Mouse (Mus musculus) liver, embryonic 13.5 days (tissue): ENCODE results near the gene Gss. TPM values are rescaled to one million over a fixed set of nuclear protein-coding genes. Genes with fewer than 3 reads are reported as not detected.

Experiments
- ATAC-seq: fragments of 200-750 bp; cut with Nextera tagmentation; 2 replicates; pipeline ENCODE4 v1.8.0; 2017; ENCODE audit warnings: low read depth, mild to moderate bottlenecking, moderate number of reproducible peaks, moderate library complexity
- DNase-seq: peaks from one replicate; pipeline ENCODE4 v3.0.0; 2022
- H3K27ac ChIP-seq: fragments of 300-500 bp; sonication (generic); 2 replicates; pipeline ENCODE4 v1.5.1; 2015; ENCODE audit warnings: moderate library complexity, mild to moderate bottlenecking, inconsistent platforms
- H3K27me3 ChIP-seq: fragments of 300-500 bp; sonication (generic); 2 replicates; pipeline ENCODE4 v1.6.1; 2015; ENCODE audit warnings: mild to moderate bottlenecking, inconsistent platforms
- H3K36me3 ChIP-seq: fragments of 300-500 bp; sonication (generic); 2 replicates; pipeline ENCODE4 v1.6.1; 2015; ENCODE audit warnings: mild to moderate bottlenecking, inconsistent platforms
- H3K4me1 ChIP-seq: fragments of 300-500 bp; sonication (generic); replicated peaks from 2 replicates; pipeline ENCODE4 v1.6.1; 2015; ENCODE audit warnings: inconsistent platforms
- H3K4me2 ChIP-seq: fragments of 300-500 bp; sonication (generic); 2 replicates; pipeline ENCODE4 v1.6.1; 2015; ENCODE audit warnings: inconsistent platforms, mild to moderate bottlenecking, moderate library complexity
- H3K4me3 ChIP-seq: fragments of 300-500 bp; sonication (generic); replicated peaks from 2 replicates; pipeline ENCODE4 v1.5.1; 2015; ENCODE audit warnings: mild to moderate bottlenecking, inconsistent platforms
- H3K9ac ChIP-seq: fragments of 300-500 bp; sonication (generic); 2 replicates; pipeline ENCODE4 v1.6.1; 2015; ENCODE audit warnings: mild to moderate bottlenecking, inconsistent platforms
- H3K9me3 ChIP-seq: fragments of 300-500 bp; sonication (generic); replicated peaks from 2 replicates; pipeline ENCODE4 v1.6.1; 2016; ENCODE audit warnings: inconsistent platforms
- WGBS: fragments of 180-500 bp; shearing (Covaris S2); methylation state at CpG from one replicate; pipeline ENCODE4 v1.1.7; 2015; ENCODE audit not compliant: insufficient replicate concordance; 5-methylcytosine and 5-hydroxymethylcytosine counted together
- polyA plus RNA-seq: library from polyadenylated mRNA; unstranded; fragments of >200 nt; fragmentation: Nextera tagmentation; extraction: Ambion mirVana; gene quantifications from 2 replicates; pipeline ENCODE4 v1.2.1, GENCODE M21; 2015

Gss gene
- polyA plus RNA-seq, 1 experiment from 2014 or later, result 67.3 TPM

DNA sequence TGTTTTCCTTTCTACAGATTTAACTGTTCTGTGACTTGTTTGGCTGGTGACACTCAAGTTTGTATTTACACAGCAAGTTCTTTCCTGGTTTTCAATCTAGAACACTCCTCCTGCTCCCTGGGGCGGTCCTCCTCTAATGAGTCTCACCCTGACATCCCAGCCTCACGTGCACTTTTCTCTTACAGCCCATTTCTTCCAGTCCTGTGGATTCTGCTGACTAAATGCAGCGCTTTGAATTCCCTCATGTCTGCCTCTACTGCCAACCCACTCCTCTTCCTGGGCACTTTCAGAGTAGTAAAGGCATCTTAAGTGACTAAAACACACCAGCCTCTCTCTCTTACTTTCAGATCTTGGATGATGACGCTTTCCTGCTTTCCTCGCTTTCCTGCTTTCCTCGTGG, 934 bp downstream of the Gss start:
- DNase-seq, result no peak
- Histone ChIP-seq H3K9me3 (no peaks in the 10 kb centered on the region), H3K4me3 (peak overlapping the region; percentile 81), H3K4me2 (peak overlapping the region; percentile 89), H3K4me1 (peaks cover 76% of the 10 kb centered on the region), H3K36me3 (peaks cover 20% of the 10 kb centered on the region), H3K27me3 (no peaks in the 10 kb centered on the region), H3K9ac (peak overlapping the region; percentile 88), H3K27ac (peak overlapping the region; percentile 87)
- 12% methylated on average over 6 of the region's 6 CpGs for WGBS
- ATAC-seq, result no peak

- Histone ChIP-seq H3K27ac (peak overlapping the region; percentile 87), H3K4me2 (peak overlapping the region; percentile 89), H3K4me1 (peaks cover 70% of the 10 kb centered on the region), H3K27me3 (no peaks in the 10 kb centered on the region), H3K36me3 (peaks cover 27% of the 10 kb centered on the region), H3K4me3 (peak overlapping the region; percentile 81), H3K9ac (peak overlapping the region; percentile 88), H3K9me3 (no peaks in the 10 kb centered on the region)
- DNase-seq, result no peak
- 89% methylated on average over 2 of the region's 2 CpGs for WGBS
- peak; percentile 35 for ATAC-seq
These were observed 1.7 kb downstream of the Gss start for GRCm38 (mm10) chr2:155590876-155591275.

- Histone ChIP-seq H3K27me3 (no peaks in the 10 kb centered on the region), H3K4me2 (peak overlapping the region; percentile 26), H3K27ac (peak overlapping the region; percentile 87), H3K4me3 (no peak overlapping the region), H3K36me3 (peaks cover 35% of the 10 kb centered on the region), H3K9me3 (no peaks in the 10 kb centered on the region), H3K4me1 (peaks cover 66% of the 10 kb centered on the region), H3K9ac (peak overlapping the region; percentile 41)
- ATAC-seq, result no peak
- no peak for DNase-seq
- whole genome bisulfite sequencing, result 71% methylated on average over 6 of the region's 6 CpGs
These were observed 3.1 kb downstream of the Gss start for GRCm38 (mm10) chr2:155589521-155589920.

GRCm38 (mm10) chr2:155588136-155588535, 4.5 kb downstream of the Gss start:
- 73% methylated on average over 3 of the region's 3 CpGs for WGBS
- DNase-seq, result no peak
- Histone ChIP-seq H3K9ac (no peak overlapping the region), H3K4me3 (no peak overlapping the region), H3K9me3 (no peaks in the 10 kb centered on the region), H3K27ac (no peak overlapping the region), H3K36me3 (peaks cover 35% of the 10 kb centered on the region), H3K4me2 (no peak overlapping the region), H3K27me3 (no peaks in the 10 kb centered on the region), H3K4me1 (peaks cover 52% of the 10 kb centered on the region)
- no peak for ATAC-seq

DNA sequence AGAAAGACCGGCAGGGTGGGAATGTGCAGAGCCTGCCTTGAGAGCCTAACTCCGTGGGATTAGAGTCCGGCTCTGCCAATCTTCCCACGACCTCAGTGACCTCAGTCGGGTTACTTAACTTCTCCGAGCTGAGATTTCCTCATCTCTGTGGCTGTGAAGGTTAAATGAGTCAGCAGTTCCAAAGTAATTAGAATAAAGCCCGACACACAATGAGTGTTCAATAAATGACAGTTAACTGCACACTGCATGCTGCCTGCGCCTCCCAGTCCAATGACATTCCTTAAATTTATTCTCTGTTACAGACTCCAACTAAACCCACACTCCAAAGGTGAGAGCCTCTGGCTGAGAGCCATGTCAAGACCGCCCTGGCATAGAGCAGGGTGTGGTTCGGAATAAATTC, 7.1 kb downstream of the Gss start:
- WGBS, result 57% methylated on average over 10 of the region's 10 CpGs
- no peak; the same call in 1 of the 2 replicates for ATAC-seq
- H3K27ac ChIP-seq, result peak overlapping the region; percentile 43; the same call in 1 of the 2 replicates

DNA sequence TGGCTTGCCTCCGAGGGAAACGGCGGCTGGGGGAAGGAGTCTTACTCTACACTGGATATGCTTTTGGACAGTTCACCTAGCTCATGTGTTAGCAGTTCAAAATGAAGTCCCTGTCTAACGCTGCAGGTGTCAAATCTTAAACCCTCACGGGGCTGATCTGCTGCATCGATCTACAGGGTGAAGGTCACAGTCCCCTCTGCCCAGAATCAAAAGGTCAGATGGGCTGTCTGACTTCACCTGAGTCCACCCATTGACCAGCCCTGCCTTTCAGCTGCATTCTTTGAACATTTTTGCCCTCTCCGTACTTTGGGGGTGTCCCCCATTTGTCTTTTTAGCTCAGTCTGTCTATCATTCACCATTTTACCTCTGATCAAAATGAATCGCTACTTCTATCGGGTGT, 7.5 kb downstream of the Gss start:
- no peaks in the 10 kb centered on the region for H3K27me3 ChIP-seq
- H3K9me3 ChIP-seq, result no peaks in the 10 kb centered on the region
- 85% methylated on average over 9 of the region's 9 CpGs for WGBS
- DNase-seq, result no peak
- peaks cover 28% of the 10 kb centered on the region for H3K4me1 ChIP-seq
- peak overlapping the region; percentile 43 for H3K27ac ChIP-seq
- no peak overlapping the region for H3K4me3 ChIP-seq
- H3K9ac ChIP-seq, result no peak overlapping the region
- 0 out of 2 replicates have a peak overlapping the region, but pooled peaks have one; percentile 2 for H3K4me2 ChIP-seq
- peak; percentile 24; the same call in 1 of the 2 replicates for ATAC-seq
- H3K36me3 ChIP-seq, result peaks cover 57% of the 10 kb centered on the region

More for the DNA sequence above, 7.1 kb downstream of the Gss start:
- Histone ChIP-seq H3K4me1 (peaks cover 32% of the 10 kb centered on the region), H3K27me3 (no peaks in the 10 kb centered on the region), H3K36me3 (peaks cover 57% of the 10 kb centered on the region), H3K9me3 (no peaks in the 10 kb centered on the region), H3K4me2 (0 out of 2 replicates have a peak overlapping the region, but pooled peaks have one; percentile 2), H3K4me3 (no peak overlapping the region), H3K9ac (no peak overlapping the region)
- no peak for DNase-seq

- ATAC-seq (no peak), DNase-seq (peak; percentile 34)
- H3K4me2 ChIP-seq, result no peak overlapping the region
These were observed 8.6 kb downstream of the Gss start for GRCm38 (mm10) chr2:155583927-155584530.

DNA sequence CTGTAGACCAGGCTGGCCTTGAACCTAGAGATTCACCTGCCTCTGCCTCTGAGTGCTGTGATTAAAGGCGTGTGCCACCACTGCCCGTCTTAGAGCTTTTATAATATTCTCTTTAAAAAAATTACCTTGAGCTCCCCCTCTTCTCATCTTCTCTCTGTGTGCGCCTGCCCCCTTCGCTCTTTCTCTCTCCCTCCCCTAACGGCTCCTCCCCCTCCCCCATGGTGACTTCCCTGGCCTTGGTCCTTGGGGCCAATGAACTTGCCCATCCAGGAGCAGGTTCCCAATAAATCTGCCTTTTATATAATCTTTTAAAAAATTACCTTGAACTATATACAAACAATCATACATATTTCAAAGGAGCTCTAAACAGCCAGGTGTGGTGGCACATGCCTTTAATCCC, 9.6 kb downstream of the Gss start:
- Histone ChIP-seq H3K4me1 (peaks cover 11% of the 10 kb centered on the region), H3K4me3 (no peak overlapping the region), H3K9me3 (no peaks in the 10 kb centered on the region), H3K9ac (no peak overlapping the region), H3K36me3 (peaks cover 69% of the 10 kb centered on the region), H3K27ac (no peak overlapping the region), H3K4me2 (no peak overlapping the region), H3K27me3 (no peaks in the 10 kb centered on the region)
- ATAC-seq (no peak), DNase-seq (no peak)
- 79% methylated on average over 5 of the region's 5 CpGs for WGBS

More at GRCm38 (mm10) chr2:155583927-155584530, 8.6 kb downstream of the Gss start:
- Histone ChIP-seq H3K9me3 (no peaks in the 10 kb centered on the region), H3K9ac (no peak overlapping the region), H3K4me3 (no peak overlapping the region), H3K27ac (no peak overlapping the region), H3K27me3 (no peaks in the 10 kb centered on the region), H3K36me3 (peaks cover 62% of the 10 kb centered on the region), H3K4me1 (peaks cover 17% of the 10 kb centered on the region)
- 53% methylated on average over 5 of the region's 5 CpGs for WGBS

DNA sequence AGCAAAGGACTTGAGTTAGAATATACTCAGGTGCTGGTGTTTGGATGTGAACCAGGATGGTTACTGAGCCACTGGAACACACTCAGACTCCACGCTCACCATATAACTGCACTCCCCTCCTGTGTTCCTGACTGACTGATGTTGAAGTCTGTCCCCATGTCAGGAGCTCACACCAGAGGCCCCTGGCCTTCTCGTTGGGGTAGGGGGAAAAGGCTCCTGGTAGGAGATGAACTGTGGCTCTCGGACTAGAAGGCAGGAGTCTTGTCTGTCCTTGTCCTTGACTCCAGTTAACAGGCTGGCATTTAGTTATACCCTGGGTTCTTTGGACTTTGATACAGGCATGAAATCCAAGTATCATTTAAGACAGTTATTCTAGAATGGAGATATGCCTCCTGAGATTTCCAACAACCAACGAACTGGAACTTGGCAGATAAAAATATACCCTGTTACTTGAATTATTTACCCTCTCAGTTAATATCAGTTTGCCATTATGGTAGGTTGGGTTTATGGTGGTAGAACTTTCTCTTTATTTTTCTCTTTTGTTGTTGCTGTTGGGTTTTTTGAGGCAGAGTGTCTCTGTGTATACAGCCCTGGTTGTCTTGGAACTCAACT, 10.1 kb downstream of the Gss start:
- Histone ChIP-seq H3K4me2 (no peak overlapping the region), H3K27ac (0 out of 2 replicates have a peak overlapping the region, but pooled peaks have one; percentile 12), H3K9ac (no peak overlapping the region; the same call in 1 of the 2 replicates), H3K36me3 (peaks cover 72% of the 10 kb centered on the region), H3K27me3 (no peaks in the 10 kb centered on the region), H3K9me3 (no peaks in the 10 kb centered on the region), H3K4me1 (peaks cover 11% of the 10 kb centered on the region), H3K4me3 (no peak overlapping the region)
- DNase-seq (no peak), ATAC-seq (no peak)
- WGBS, result 70% methylated on average over 4 of the region's 4 CpGs

GRCm38 (mm10) chr2:155580331-155580730, 12.3 kb downstream of the Gss start:
- Histone ChIP-seq H3K27ac (no peak overlapping the region), H3K9ac (no peak overlapping the region), H3K36me3 (peaks cover 75% of the 10 kb centered on the region), H3K9me3 (no peaks in the 10 kb centered on the region), H3K4me3 (no peak overlapping the region), H3K4me1 (peaks cover 4% of the 10 kb centered on the region; the same call in 1 of the 2 replicates), H3K4me2 (no peak overlapping the region), H3K27me3 (no peaks in the 10 kb centered on the region)
- DNase-seq (no peak), ATAC-seq (no peak)
- 91% methylated on average over 3 of the region's 3 CpGs for WGBS

DNA sequence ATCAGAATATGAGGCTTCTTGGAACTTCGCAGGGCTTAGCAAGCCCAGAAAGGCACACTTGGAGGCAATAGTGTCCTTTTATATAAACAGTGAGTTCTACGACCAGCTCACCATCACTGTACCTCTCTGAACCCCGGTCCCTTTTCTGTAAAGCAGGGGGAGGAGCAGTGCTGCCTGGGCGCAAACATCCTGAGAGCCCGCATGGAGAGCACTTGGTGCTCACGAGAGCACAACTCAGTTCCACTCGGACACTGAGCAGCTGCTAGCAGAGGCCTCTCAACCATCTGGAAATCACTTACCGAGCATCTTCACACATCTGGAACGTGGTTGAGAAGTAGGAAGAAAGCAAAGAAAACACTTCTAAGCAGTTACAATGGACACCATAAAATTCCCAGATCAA, 16.0 kb downstream of the Gss start:
- no peaks in the 10 kb centered on the region for H3K4me1 ChIP-seq
- 90% methylated on average over 9 of the region's 9 CpGs for WGBS
- no peak overlapping the region for H3K27ac ChIP-seq
- no peak for DNase-seq
- no peaks in the 10 kb centered on the region for H3K9me3 ChIP-seq
- peaks cover 94% of the 10 kb centered on the region for H3K36me3 ChIP-seq
- no peak overlapping the region for H3K4me2 ChIP-seq
- no peak overlapping the region for H3K9ac ChIP-seq
- H3K27me3 ChIP-seq, result no peaks in the 10 kb centered on the region
- no peak for ATAC-seq
- no peak overlapping the region for H3K4me3 ChIP-seq
